In the genomic region with DNA sequence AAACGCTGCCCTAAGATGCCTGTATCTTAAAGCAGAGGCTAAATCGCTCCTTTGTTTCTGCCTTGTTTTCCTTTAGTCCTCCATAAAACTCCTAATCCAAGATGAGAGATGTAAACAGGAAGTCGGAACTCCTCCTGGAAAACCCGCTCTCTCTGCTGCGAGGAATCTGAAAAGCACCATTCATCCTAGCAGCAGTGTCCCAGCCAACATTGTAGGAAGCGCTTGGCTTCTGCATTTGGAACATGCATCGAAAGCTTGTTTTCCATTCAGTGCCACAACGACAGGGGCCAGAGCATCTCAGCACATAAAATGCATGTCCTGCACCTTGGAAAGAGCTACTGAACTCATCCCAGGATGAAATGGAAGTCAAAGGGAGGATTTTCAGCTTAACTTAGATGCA, we compare ENCODE assay signal across 11 mouse cellular contexts.
DNase-seq lines count a peak whose midpoint lies in the region; ATAC-seq lines count a peak whose summit lies in the region.
"Had no signal": no experiment of that assay in that cellular context is flagged by ENCODE, and none has a peak within 500 bp of the region (broad histone marks: within the 10 kb centered on the region; RNA-seq: fewer than 3 reads in every experiment).

No protein-coding gene starts in this region.

- no peak overlapping the region; the same call in 1 of the 2 replicates for H3K9ac ChIP-seq in forebrain, embryonic 14.5 days (ENCODE audit: low read length)
- H3K9ac ChIP-seq in forebrain, embryonic 12.5 days: no peak overlapping the region

- intact Hi-C loops in left cerebral cortex, postnatal 36 days (cut with DNase I): loop anchor here (2.0 to 10.0 kb wide), 2 partner anchors 623 to 813 kb away; no protein-coding TSS in a partner anchor

- no peak overlapping the region for H3K27ac ChIP-seq in forebrain, embryonic 14.5 days (ENCODE audit: low read depth, low read length)
- no peak overlapping the region for H3K27ac ChIP-seq in forebrain, embryonic 12.5 days

- no peaks in the 10 kb centered on the region for H3K27me3 ChIP-seq in forebrain, embryonic 14.5 days (replicated peaks; ENCODE audit: control insufficient read depth, insufficient read depth, low read length)
- no peaks in the 10 kb centered on the region for H3K27me3 ChIP-seq in forebrain, embryonic 12.5 days

- H3K4me2 ChIP-seq in forebrain, embryonic 14.5 days (ENCODE audit: low read length): no peak overlapping the region
- no peak overlapping the region for H3K4me2 ChIP-seq in forebrain, embryonic 12.5 days

- ATAC-seq in forebrain, embryonic 14.5 days: no peak
- ATAC-seq in forebrain, embryonic 12.5 days (ENCODE audit: low FRiP score): no peak

- H3K36me3 ChIP-seq in forebrain, embryonic 14.5 days (ENCODE audit: control insufficient read depth, insufficient read depth, low read length): no peaks in the 10 kb centered on the region
- no peaks in the 10 kb centered on the region for H3K36me3 ChIP-seq in forebrain, embryonic 12.5 days (replicated peaks)

- peak; percentile 23 for DNase-seq in forebrain, embryonic 14.5 days (ENCODE audit: low spot score)
- peak; percentile 16 for DNase-seq in left cerebral cortex, adult 11 months (ENCODE audit: low spot score)
- no peak for DNase-seq in left cerebral cortex, postnatal 36 days (ENCODE audit: low spot score in 2 of 2)
- peak; percentile 15 to 19 for DNase-seq in cerebellum, postnatal 10 days
- DNase-seq in layer of hippocampus, adult 9-11 months: peak; percentile 32
- DNase-seq in thymus, postnatal 25 days: no peak
- no peak for DNase-seq in Muller cell, postnatal 12 days (ENCODE audit: inconsistent ontology term)
- DNase-seq: adrenal gland, postnatal 25 days had no signal

- no peaks in the 10 kb centered on the region for H3K9me3 ChIP-seq in forebrain, embryonic 14.5 days (replicated peaks; ENCODE audit: control insufficient read depth, low read length)
- no peaks in the 10 kb centered on the region for H3K9me3 ChIP-seq in forebrain, embryonic 12.5 days

- 34% methylated on average over 8 of the region's 8 CpGs for WGBS in forebrain, embryonic 14.5 days
- 32% methylated on average over 8 of the region's 8 CpGs for WGBS in forebrain, embryonic 12.5 days

- H3K4me1 ChIP-seq in forebrain, embryonic 14.5 days (ENCODE audit: control insufficient read depth, insufficient read depth, low read length): no peaks in the 10 kb centered on the region
- H3K4me1 ChIP-seq in forebrain, embryonic 12.5 days: 0 out of 2 replicates have a peak, but pooled peaks cover 2% of the 10 kb centered on the region

- H3K4me3 ChIP-seq in forebrain, embryonic 14.5 days (ENCODE audit: low read depth, low read length): no peak overlapping the region
- H3K4me3 ChIP-seq in forebrain, embryonic 12.5 days (replicated peaks): no peak overlapping the region
- H3K4me3 ChIP-seq: erythroblast, embryonic 14.5 days; myocyte had no signal

Comparison
In these comparisons a context has a peak if more than half of its experiments do, and no peak if none do; other contexts are left out.
1. DNase-seq: peak in forebrain, embryonic 14.5 days (single experiment), left cerebral cortex, adult 11 months (single experiment), cerebellum, postnatal 10 days (2 of 2) and layer of hippocampus, adult 9-11 months (single experiment); none in left cerebral cortex, postnatal 36 days (0 of 2), thymus, postnatal 25 days (single experiment) and Muller cell, postnatal 12 days (single experiment).